Mouse (Mus musculus): ENCODE results near the gene Sox13.

GRCm38 (mm10) chr1:133386209-133386608 is 38.0 kb downstream of the Sox13 start:
- TF ChIP-seq CTCF (conservative IDR thresholded peaks at IDR 0.05; ENCODE audit: low read length): no peak
- TF ChIP-seq NANOG (IDR thresholded peaks at IDR 0.05; ENCODE audit: borderline replicate concordance, low read length): no peak
- no peak for TF ChIP-seq POU5F1 (IDR thresholded peaks at IDR 0.05; ENCODE audit: borderline replicate concordance, low read length)

Data from E14TG2a.4 (cell line).